Mouse (Mus musculus): ENCODE measurements around the gene Smad3. TPM values are rescaled to one million over a fixed set of nuclear protein-coding genes. Genes with fewer than 3 reads are reported as not detected.

Smad3 gene
- polyA plus RNA-seq, 1 experiment from 2014 or later = 11.8 TPM

- peak; percentile 70 for ATAC-seq
- Histone ChIP-seq H3K36me3 (ENCODE audit: insufficient read depth, low read length) (no peaks in the 10 kb centered on the region), H3K9ac (replicated peaks; ENCODE audit: low read depth) (no peak overlapping the region), H3K27me3 (replicated peaks; ENCODE audit: insufficient read depth, low read length) (no peaks in the 10 kb centered on the region), H3K9me3 (ENCODE audit: low read length) (no peaks in the 10 kb centered on the region), H3K4me1 (ENCODE audit: insufficient read depth, low read depth, low read length) (peaks cover under 1% of the 10 kb centered on the region; the same call in 1 of the 2 replicates), H3K4me2 (replicated peaks; ENCODE audit: low read depth, low read length) (no peak overlapping the region; the same call in 1 of the 2 replicates), H3K4me3 (ENCODE audit: low read depth, low read length) (no peak overlapping the region), H3K27ac (ENCODE audit: low read length) (no peak overlapping the region)
- DNase-seq (ENCODE audit: low spot score) = peak; percentile 60
- WGBS = 25% methylated on average over 17 of the region's 17 CpGs
- TF ChIP-seq CTCF (IDR thresholded peaks at IDR 0.05) = no peak
- TF ChIP-seq EP300 (IDR thresholded peaks at IDR 0.05) = no peak
Measured at GRCm38 (mm10) chr9:63779950-63780887, 22.4 kb upstream of the Smad3 start.

- Histone ChIP-seq H3K9ac (replicated peaks; ENCODE audit: low read depth) (no peak overlapping the region), H3K27ac (ENCODE audit: low read length) (no peak overlapping the region), H3K4me2 (replicated peaks; ENCODE audit: low read depth, low read length) (no peak overlapping the region), H3K27me3 (replicated peaks; ENCODE audit: insufficient read depth, low read length) (no peaks in the 10 kb centered on the region), H3K4me1 (ENCODE audit: insufficient read depth, low read depth, low read length) (peaks cover 2% of the 10 kb centered on the region; the same call in 1 of the 2 replicates), H3K36me3 (ENCODE audit: insufficient read depth, low read length) (no peaks in the 10 kb centered on the region), H3K9me3 (ENCODE audit: low read length) (no peaks in the 10 kb centered on the region), H3K4me3 (ENCODE audit: low read depth, low read length) (no peak overlapping the region)
- TF ChIP-seq CTCF (IDR thresholded peaks at IDR 0.05) = no peak
- 55% methylated on average over 3 of the region's 3 CpGs for WGBS
- DNase-seq (ENCODE audit: low spot score) (no peak), ATAC-seq (no peak)
Measured at GRCm38 (mm10) chr9:63776735-63777134, 18.9 kb upstream of the Smad3 start.

GRCm38 (mm10) chr9:63774854-63775483 lies 17.2 kb upstream of the Smad3 start:
- no peak; the same call in 1 of the 2 replicates for ATAC-seq
- no peak for DNase-seq (ENCODE audit: low spot score)
- H3K27ac ChIP-seq (ENCODE audit: low read length) = no peak overlapping the region

DNA sequence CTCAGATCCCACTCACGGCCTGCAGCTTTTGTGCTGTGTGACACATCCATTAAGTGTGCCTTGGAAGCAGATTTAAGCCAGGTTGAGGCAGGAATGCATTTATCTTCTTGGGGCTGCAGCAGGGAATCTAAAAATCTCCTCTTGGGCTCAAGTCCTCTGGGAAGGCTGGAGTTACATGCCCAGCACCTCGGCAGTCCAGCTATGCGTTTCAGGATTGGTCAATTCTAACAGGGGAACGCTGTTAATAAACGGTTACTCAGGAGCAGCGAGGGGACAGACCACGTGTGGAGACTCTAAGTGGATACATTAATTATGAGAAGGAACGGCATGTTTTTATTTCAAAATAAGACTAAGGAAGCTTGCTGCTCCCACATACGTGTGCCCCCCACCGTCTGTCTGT lies 14.7 kb upstream of the Smad3 start:
- no peak for TF ChIP-seq CTCF (IDR thresholded peaks at IDR 0.05)
- TF ChIP-seq EP300 (IDR thresholded peaks at IDR 0.05) = no peak
- Histone ChIP-seq H3K4me1 (ENCODE audit: insufficient read depth, low read depth, low read length) (peaks cover 2% of the 10 kb centered on the region; the same call in 1 of the 2 replicates), H3K9ac (replicated peaks; ENCODE audit: low read depth) (no peak overlapping the region), H3K4me2 (replicated peaks; ENCODE audit: low read depth, low read length) (no peak overlapping the region), H3K27ac (ENCODE audit: low read length) (no peak overlapping the region), H3K9me3 (ENCODE audit: low read length) (no peaks in the 10 kb centered on the region), H3K36me3 (ENCODE audit: insufficient read depth, low read length) (no peaks in the 10 kb centered on the region), H3K27me3 (replicated peaks; ENCODE audit: insufficient read depth, low read length) (no peaks in the 10 kb centered on the region), H3K4me3 (ENCODE audit: low read depth, low read length) (no peak overlapping the region)
- 29% methylated on average over 10 of the region's 10 CpGs for WGBS
- ATAC-seq (no peak), DNase-seq (ENCODE audit: low spot score) (no peak)

More at GRCm38 (mm10) chr9:63774854-63775483, 17.2 kb upstream of the Smad3 start:
- Histone ChIP-seq H3K4me2 (replicated peaks; ENCODE audit: low read depth, low read length) (no peak overlapping the region), H3K36me3 (ENCODE audit: insufficient read depth, low read length) (no peaks in the 10 kb centered on the region), H3K9ac (replicated peaks; ENCODE audit: low read depth) (no peak overlapping the region), H3K4me3 (ENCODE audit: low read depth, low read length) (no peak overlapping the region), H3K9me3 (ENCODE audit: low read length) (no peaks in the 10 kb centered on the region), H3K27me3 (replicated peaks; ENCODE audit: insufficient read depth, low read length) (no peaks in the 10 kb centered on the region), H3K4me1 (ENCODE audit: insufficient read depth, low read depth, low read length) (peaks cover 2% of the 10 kb centered on the region; the same call in 1 of the 2 replicates)
- no peak for TF ChIP-seq CTCF (IDR thresholded peaks at IDR 0.05)
- 26% methylated on average over 6 of the region's 6 CpGs for WGBS

DNA sequence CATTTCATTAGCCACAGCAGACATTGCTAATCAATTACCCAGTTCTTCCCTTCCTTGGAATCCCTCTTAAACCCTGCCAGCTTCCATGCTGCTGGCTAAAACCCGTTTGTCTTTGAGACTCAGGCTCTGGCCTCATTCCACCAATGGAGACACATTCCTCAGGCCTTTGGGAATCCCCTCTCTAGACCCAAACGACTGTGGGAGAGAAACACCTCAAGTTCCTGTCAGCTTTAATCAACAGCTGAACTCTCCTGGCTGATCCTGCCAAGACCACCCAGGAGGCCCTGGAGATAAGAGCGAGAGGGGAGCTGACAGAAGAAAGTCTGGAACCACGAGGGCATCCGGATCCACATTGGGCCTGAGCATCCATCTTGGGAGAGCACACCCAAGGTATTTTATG lies 13.9 kb upstream of the Smad3 start:
- TF ChIP-seq CTCF (IDR thresholded peaks at IDR 0.05) = no peak
- no peak for TF ChIP-seq EP300 (IDR thresholded peaks at IDR 0.05)
- Histone ChIP-seq H3K4me3 (ENCODE audit: low read depth, low read length) (no peak overlapping the region), H3K36me3 (ENCODE audit: insufficient read depth, low read length) (no peaks in the 10 kb centered on the region), H3K27me3 (replicated peaks; ENCODE audit: insufficient read depth, low read length) (no peaks in the 10 kb centered on the region), H3K9ac (replicated peaks; ENCODE audit: low read depth) (no peak overlapping the region), H3K9me3 (ENCODE audit: low read length) (no peaks in the 10 kb centered on the region), H3K4me2 (replicated peaks; ENCODE audit: low read depth, low read length) (no peak overlapping the region), H3K27ac (ENCODE audit: low read length) (no peak overlapping the region), H3K4me1 (ENCODE audit: insufficient read depth, low read depth, low read length) (peaks cover 2% of the 10 kb centered on the region; the same call in 1 of the 2 replicates)
- 29% methylated on average over 5 of the region's 5 CpGs for WGBS
- no peak for DNase-seq (ENCODE audit: low spot score)
- ATAC-seq = no peak

- ATAC-seq = no peak
- no peaks in the 10 kb centered on the region for H3K36me3 ChIP-seq (ENCODE audit: insufficient read depth, low read length)
- H3K4me3 ChIP-seq (ENCODE audit: low read depth, low read length) = no peak overlapping the region
- H3K4me2 ChIP-seq (replicated peaks; ENCODE audit: low read depth, low read length) = no peak overlapping the region
- TF ChIP-seq EP300 (IDR thresholded peaks at IDR 0.05) (no peak), CTCF (IDR thresholded peaks at IDR 0.05) (peak; percentile 53)
- no peaks in the 10 kb centered on the region for H3K4me1 ChIP-seq (ENCODE audit: insufficient read depth, low read depth, low read length)
- no peak for DNase-seq (ENCODE audit: low spot score)
- H3K27ac ChIP-seq (ENCODE audit: low read length) = no peak overlapping the region
- no peak overlapping the region for H3K9ac ChIP-seq (replicated peaks; ENCODE audit: low read depth)
- H3K27me3 ChIP-seq (replicated peaks; ENCODE audit: insufficient read depth, low read length) = no peaks in the 10 kb centered on the region
- whole genome bisulfite sequencing = 91% methylated on average over 8 of the region's 8 CpGs
- H3K9me3 ChIP-seq (ENCODE audit: low read length) = no peaks in the 10 kb centered on the region
Measured at GRCm38 (mm10) chr9:63761367-63762094, 3.7 kb upstream of the Smad3 start.
